Mouse (Mus musculus): ENCODE data around the gene Wdr35. TPM values are rescaled to one million over a fixed set of nuclear protein-coding genes. Genes with fewer than 3 reads are reported as not detected.
A peak's percentile ranks its signal among the peaks of the same experiment; 100 is the strongest.

Wdr35 gene
- polyA plus RNA-seq, 1 experiment from 2014 or later, result 1.4 TPM

DNA sequence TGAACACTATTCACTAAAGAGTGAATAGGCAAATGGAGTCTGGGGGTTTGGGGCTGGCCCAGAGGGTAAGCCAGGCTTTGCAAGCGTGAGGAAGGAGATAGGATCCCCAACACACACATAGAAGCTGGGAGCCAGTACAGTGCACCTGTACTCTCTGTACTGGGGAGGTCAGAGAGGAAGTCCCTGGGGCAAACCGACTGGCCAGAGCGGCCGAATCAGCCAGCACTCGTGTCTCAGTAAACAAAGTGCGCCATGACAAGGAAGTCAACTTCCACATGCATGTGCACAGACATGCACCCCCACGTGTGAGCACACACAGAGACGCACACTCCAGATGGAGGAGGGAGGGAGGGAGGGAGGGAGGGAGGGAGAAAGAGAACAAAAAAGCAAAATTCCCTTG, 19.5 kb downstream of the Wdr35 start:
- 61% methylated on average over 8 of the region's 8 CpGs for WGBS (ENCODE audit: insufficient replicate concordance)
- Histone ChIP-seq H3K9ac (replicated peaks) (no peak overlapping the region), H3K9me3 (ENCODE audit: low read length) (no peaks in the 10 kb centered on the region), H3K36me3 (replicated peaks; ENCODE audit: insufficient read depth, low read length) (no peaks in the 10 kb centered on the region), H3K4me2 (ENCODE audit: low read depth, low read length) (peak overlapping the region; percentile 29; the same call in 1 of the 2 replicates), H3K4me1 (ENCODE audit: insufficient read depth) (no peaks in the 10 kb centered on the region), H3K27me3 (ENCODE audit: insufficient read depth, low read length) (no peaks in the 10 kb centered on the region), H3K27ac (ENCODE audit: low read depth) (no peak overlapping the region), H3K4me3 (ENCODE audit: low read depth, low read length) (no peak overlapping the region)
- TF ChIP-seq CTCF (IDR thresholded peaks at IDR 0.05; ENCODE audit: low read depth) (no peak), EP300 (IDR thresholded peaks at IDR 0.05; ENCODE audit: low read depth) (no peak)
- ATAC-seq, result no peak
- no peak for DNase-seq

DNA sequence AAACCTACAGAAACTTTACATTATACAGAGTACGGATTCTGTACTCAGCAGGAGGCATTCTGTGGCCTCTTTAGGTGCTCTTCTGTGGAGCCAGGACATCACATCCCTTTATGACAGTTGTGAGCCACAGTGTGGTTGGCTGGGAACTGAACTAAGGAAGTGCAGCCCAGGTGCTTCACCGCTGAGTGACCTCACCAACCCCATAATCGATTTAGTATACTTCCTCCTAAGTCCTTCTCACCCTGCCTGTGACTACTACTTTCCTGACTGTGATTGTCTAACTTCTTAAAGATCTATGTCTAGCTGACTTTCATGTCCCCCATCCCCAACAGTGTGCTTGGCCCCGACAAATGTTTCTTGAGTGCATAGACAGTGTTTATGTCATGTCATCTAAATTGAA, 24.6 kb downstream of the Wdr35 start:
- TF ChIP-seq EP300 (IDR thresholded peaks at IDR 0.05; ENCODE audit: low read depth), result no peak
- no peak for TF ChIP-seq CTCF (IDR thresholded peaks at IDR 0.05; ENCODE audit: low read depth)
- DNase-seq (no peak), ATAC-seq (no peak)
- H3K4me1 ChIP-seq (ENCODE audit: insufficient read depth), result no peaks in the 10 kb centered on the region
- no peaks in the 10 kb centered on the region for H3K9me3 ChIP-seq (ENCODE audit: low read length)
- no peaks in the 10 kb centered on the region for H3K27me3 ChIP-seq (ENCODE audit: insufficient read depth, low read length)
- no peak overlapping the region for H3K4me3 ChIP-seq (ENCODE audit: low read depth, low read length)
- H3K36me3 ChIP-seq (replicated peaks; ENCODE audit: insufficient read depth, low read length), result no peaks in the 10 kb centered on the region
- H3K4me2 ChIP-seq (ENCODE audit: low read depth, low read length), result no peak overlapping the region
- 57% methylated on average over 4 of the region's 4 CpGs for WGBS (ENCODE audit: insufficient replicate concordance)
- no peak overlapping the region for H3K9ac ChIP-seq (replicated peaks)
- H3K27ac ChIP-seq (ENCODE audit: low read depth), result no peak overlapping the region

DNA sequence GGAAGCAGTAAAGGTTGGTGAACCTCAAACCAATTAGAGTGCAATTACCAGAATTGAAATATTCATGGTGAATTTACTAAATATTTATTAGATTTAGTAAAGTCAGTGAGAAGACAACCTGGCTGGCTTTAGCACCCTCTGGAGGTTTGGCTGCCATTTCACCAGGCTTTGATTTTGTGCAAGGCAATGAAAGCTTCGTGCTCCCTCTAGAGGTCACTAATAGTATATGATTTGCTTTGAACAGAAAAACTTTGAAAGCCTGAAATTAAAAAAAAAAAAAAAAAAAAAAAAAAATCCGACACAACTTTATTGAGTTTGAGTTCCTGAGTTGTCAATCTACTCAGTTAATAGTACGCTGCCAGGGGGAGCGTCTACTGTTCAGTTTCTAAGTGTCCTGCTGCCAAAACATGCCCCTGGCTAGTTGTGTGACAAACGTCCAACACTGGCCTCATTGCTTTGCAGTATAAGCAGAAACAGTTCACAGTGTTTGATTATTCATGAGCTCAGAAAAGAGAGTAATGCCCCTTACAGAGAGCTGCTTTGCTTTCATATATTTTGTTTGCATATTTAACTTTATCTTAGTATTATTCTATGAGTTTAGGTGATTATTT, 28.5 kb downstream of the Wdr35 start:
- Histone ChIP-seq H3K36me3 (replicated peaks; ENCODE audit: insufficient read depth, low read length) (no peaks in the 10 kb centered on the region), H3K9me3 (ENCODE audit: low read length) (no peaks in the 10 kb centered on the region), H3K4me1 (ENCODE audit: insufficient read depth) (no peaks in the 10 kb centered on the region), H3K9ac (replicated peaks) (no peak overlapping the region), H3K4me2 (ENCODE audit: low read depth, low read length) (0 out of 2 replicates have a peak overlapping the region, but pooled peaks have one; percentile 24), H3K27ac (ENCODE audit: low read depth) (no peak overlapping the region), H3K4me3 (ENCODE audit: low read depth, low read length) (no peak overlapping the region), H3K27me3 (ENCODE audit: insufficient read depth, low read length) (no peaks in the 10 kb centered on the region)
- WGBS (ENCODE audit: insufficient replicate concordance), result 8% methylated on average over 5 of the region's 5 CpGs
- DNase-seq (peak; percentile 44), ATAC-seq (peak; percentile 53; the same call in 1 of the 2 replicates)
- TF ChIP-seq CTCF (IDR thresholded peaks at IDR 0.05; ENCODE audit: low read depth), result peak; percentile 79
- TF ChIP-seq EP300 (IDR thresholded peaks at IDR 0.05; ENCODE audit: low read depth), result no peak

DNA sequence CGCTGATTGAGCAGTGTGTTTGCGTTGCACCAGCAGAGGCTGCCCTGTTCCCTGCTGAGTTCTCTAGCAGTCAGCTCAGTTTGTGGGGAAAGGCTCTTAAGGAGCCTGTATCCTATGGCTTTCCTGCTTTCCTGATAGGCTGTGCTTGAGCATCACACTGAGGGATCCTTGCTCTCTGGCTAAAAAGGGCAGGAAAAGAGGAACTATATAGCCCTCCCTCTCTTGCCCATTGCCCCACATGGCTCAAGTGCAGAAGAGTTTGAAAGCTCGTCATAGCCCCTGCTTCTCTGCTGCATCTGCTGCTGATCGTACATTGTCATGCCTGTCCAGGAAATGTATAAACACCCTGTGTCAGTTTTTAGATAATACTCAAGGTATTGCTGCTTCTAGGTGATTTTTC, 33.5 kb downstream of the Wdr35 start:
- WGBS (ENCODE audit: insufficient replicate concordance), result 36% methylated on average over 4 of the region's 4 CpGs
- Histone ChIP-seq H3K4me3 (ENCODE audit: low read depth, low read length) (no peak overlapping the region), H3K27me3 (ENCODE audit: insufficient read depth, low read length) (no peaks in the 10 kb centered on the region), H3K9me3 (ENCODE audit: low read length) (no peaks in the 10 kb centered on the region), H3K36me3 (replicated peaks; ENCODE audit: insufficient read depth, low read length) (no peaks in the 10 kb centered on the region), H3K4me2 (ENCODE audit: low read depth, low read length) (no peak overlapping the region), H3K4me1 (ENCODE audit: insufficient read depth) (no peaks in the 10 kb centered on the region), H3K27ac (ENCODE audit: low read depth) (no peak overlapping the region), H3K9ac (replicated peaks) (no peak overlapping the region)
- no peak for TF ChIP-seq CTCF (IDR thresholded peaks at IDR 0.05; ENCODE audit: low read depth)
- TF ChIP-seq EP300 (IDR thresholded peaks at IDR 0.05; ENCODE audit: low read depth), result no peak
- ATAC-seq (no peak), DNase-seq (no peak)

DNA sequence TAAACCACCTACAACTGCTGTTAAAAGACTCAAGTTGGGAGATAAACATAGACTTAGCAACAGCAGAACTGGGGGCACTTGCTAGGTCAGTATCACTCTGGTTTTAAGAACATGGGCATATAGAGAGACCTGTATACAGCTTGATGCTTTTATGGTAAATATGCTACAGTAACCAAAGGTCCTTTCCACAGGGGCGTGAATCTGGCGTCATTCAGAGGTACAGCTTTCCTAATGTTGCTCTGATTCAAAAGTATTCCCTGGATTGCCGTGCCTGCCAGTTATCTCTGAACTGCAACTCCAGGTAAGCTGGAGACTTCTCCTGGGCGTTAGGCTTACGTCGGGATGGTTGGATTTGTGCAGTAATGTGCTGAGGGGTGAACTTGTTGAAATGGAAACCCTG, 34.1 kb downstream of the Wdr35 start:
- TF ChIP-seq CTCF (IDR thresholded peaks at IDR 0.05; ENCODE audit: low read depth) (no peak), EP300 (IDR thresholded peaks at IDR 0.05; ENCODE audit: low read depth) (no peak)
- Histone ChIP-seq H3K27me3 (ENCODE audit: insufficient read depth, low read length) (no peaks in the 10 kb centered on the region), H3K9ac (replicated peaks) (no peak overlapping the region), H3K4me1 (ENCODE audit: insufficient read depth) (no peaks in the 10 kb centered on the region), H3K9me3 (ENCODE audit: low read length) (no peaks in the 10 kb centered on the region), H3K27ac (ENCODE audit: low read depth) (no peak overlapping the region), H3K4me2 (ENCODE audit: low read depth, low read length) (no peak overlapping the region), H3K36me3 (replicated peaks; ENCODE audit: insufficient read depth, low read length) (no peaks in the 10 kb centered on the region), H3K4me3 (ENCODE audit: low read depth, low read length) (no peak overlapping the region)
- ATAC-seq (no peak), DNase-seq (no peak)
- WGBS (ENCODE audit: insufficient replicate concordance), result 83% methylated on average over 6 of the region's 6 CpGs

DNA sequence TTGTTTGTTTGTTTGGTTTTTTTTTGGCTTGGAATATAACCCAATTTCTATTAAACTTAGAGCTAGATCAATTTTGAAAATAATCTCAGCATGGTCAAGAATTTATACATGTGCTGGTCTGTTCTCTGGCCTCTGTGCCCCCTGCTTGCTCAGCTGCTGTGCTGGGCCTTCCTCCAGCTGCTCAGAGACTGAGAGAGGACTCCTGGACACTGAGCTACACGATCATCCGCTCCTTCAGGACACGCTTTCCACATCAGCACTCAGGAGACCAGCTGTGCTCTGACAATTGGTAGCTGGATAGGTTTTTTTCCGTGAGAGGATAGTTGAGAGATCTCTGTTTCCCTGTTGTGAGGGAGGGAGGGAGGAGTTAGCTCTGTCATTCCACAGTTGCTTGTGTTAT, 36.6 kb downstream of the Wdr35 start:
- H3K9ac ChIP-seq (replicated peaks), result no peak overlapping the region
- no peaks in the 10 kb centered on the region for H3K36me3 ChIP-seq (replicated peaks; ENCODE audit: insufficient read depth, low read length)
- no peak overlapping the region for H3K4me3 ChIP-seq (ENCODE audit: low read depth, low read length)
- H3K9me3 ChIP-seq (ENCODE audit: low read length), result no peaks in the 10 kb centered on the region
- no peaks in the 10 kb centered on the region for H3K4me1 ChIP-seq (ENCODE audit: insufficient read depth)
- no peaks in the 10 kb centered on the region for H3K27me3 ChIP-seq (ENCODE audit: insufficient read depth, low read length)
- ATAC-seq (no peak), DNase-seq (no peak)
- WGBS (ENCODE audit: insufficient replicate concordance), result 67% methylated on average over 4 of the region's 4 CpGs
- TF ChIP-seq EP300 (IDR thresholded peaks at IDR 0.05; ENCODE audit: low read depth) (no peak), CTCF (IDR thresholded peaks at IDR 0.05; ENCODE audit: low read depth) (no peak)
- H3K4me2 ChIP-seq (ENCODE audit: low read depth, low read length), result no peak overlapping the region
- H3K27ac ChIP-seq (ENCODE audit: low read depth), result no peak overlapping the region
